Mouse (Mus musculus) CH12.LX (cell line): ENCODE results near the gene Nup153.

Source experiments
- CTCF ChIP-seq, 2 experiments: IDR thresholded peaks in 1 of 2; conservative IDR thresholded peaks in 1 of 2; 2 replicates each; pipeline ENCODE4 v1.5.1; 2011 to 2012; ENCODE audit warnings: low read depth in 2 of 2, low read length in 2 of 2, improper control_type of control experiment in 1 of 2, inconsistent platforms in 1 of 2, mild to moderate bottlenecking in 1 of 2, moderate library complexity in 1 of 2
- EP300 ChIP-seq: IDR thresholded peaks from 2 replicates; pipeline ENCODE4 v1.6.1; 2011; ENCODE audit warnings: low read length, improper control_type of control experiment
- HCFC1 ChIP-seq: IDR thresholded peaks from 2 replicates; pipeline ENCODE4 v1.6.1; 2012; ENCODE audit warnings: low read depth, mild to moderate bottlenecking, inconsistent platforms, low read length, improper control_type of control experiment
- MAFK ChIP-seq: IDR thresholded peaks from 2 replicates; pipeline ENCODE4 v1.6.1; 2011; ENCODE audit warnings: low read length, improper control_type of control experiment; ENCODE audit not compliant: insufficient replicate concordance
- POLR2A ChIP-seq: IDR thresholded peaks from 2 replicates; pipeline ENCODE4 v1.6.1; 2011; ENCODE audit warnings: low read depth, mild to moderate bottlenecking, improper control_type of control experiment, low read length
- POLR2AphosphoS2 ChIP-seq: IDR thresholded peaks from 2 replicates; pipeline ENCODE4 v1.6.1; 2011; ENCODE audit warnings: low read depth, low read length, improper control_type of control experiment
- RCOR1 ChIP-seq: conservative IDR thresholded peaks from 2 replicates; pipeline ENCODE4 v1.6.1; 2012; ENCODE audit warnings: low read depth, mild to moderate bottlenecking, inconsistent platforms, low read length, improper control_type of control experiment
- USF1 ChIP-seq: IDR thresholded peaks from 2 replicates; pipeline ENCODE4 v1.6.1; 2014; ENCODE audit warnings: low read depth, mild to moderate bottlenecking, inconsistent platforms, low read length, improper control_type of control experiment
- USF2 ChIP-seq: conservative IDR thresholded peaks from 2 replicates; pipeline ENCODE4 v1.6.1; 2011; ENCODE audit warnings: low read depth, low read length, improper control_type of control experiment

DNA sequence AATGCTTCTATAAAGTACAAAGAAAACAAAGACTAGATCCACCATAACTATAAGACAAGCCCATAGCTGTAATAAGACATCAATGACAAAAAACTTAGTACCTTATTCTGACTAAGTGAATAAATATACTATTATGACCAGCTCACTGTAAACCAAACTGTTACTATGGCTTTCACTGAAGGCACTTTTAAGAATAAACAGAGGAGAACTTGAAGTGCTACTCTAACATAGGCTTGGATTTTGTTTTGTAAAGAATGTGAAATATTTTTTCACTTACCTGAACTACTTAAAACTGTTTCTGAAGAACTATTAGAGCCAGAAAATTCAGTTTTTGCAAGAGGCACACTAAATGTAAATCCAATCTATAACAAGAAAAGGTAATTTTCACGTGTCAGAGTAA is 28.4 kb downstream of the Nup153 start:
- TF ChIP-seq USF2 (no peak), POLR2AphosphoS2 (no peak), RCOR1 (no peak), CTCF (conservative IDR thresholded peaks at IDR 0.05 in 1 of 2, IDR thresholded peaks at IDR 0.05 in 1 of 2; ENCODE audit: low read depth in 2 of 2, low read length in 2 of 2) (no peak), EP300 (no peak), HCFC1 (no peak), POLR2A (no peak), MAFK (no peak), USF1 (no peak)
